18 mouse cellular contexts compared by ENCODE assay signal in genomic region chr19:24058021-24058420, GRCm38 (mm10). TPM values are rescaled to one million over a fixed set of nuclear protein-coding genes. Genes with fewer than 3 reads are reported as not detected.
DNase-seq lines count a peak whose midpoint lies in the region; ATAC-seq lines count a peak whose summit lies in the region.
"Had no signal": no experiment of that assay in that cellular context is flagged by ENCODE, and none has a peak within 500 bp of the region (broad histone marks: within the 10 kb centered on the region; RNA-seq: fewer than 3 reads in every experiment).

No protein-coding gene starts in this region.

- H3K4me1 ChIP-seq in lung, embryonic 15.5 days: peaks cover 26% of the 10 kb centered on the region
- H3K4me1 ChIP-seq in heart, embryonic 16.5 days (ENCODE audit: control insufficient read depth, insufficient read depth, low read length): peaks cover 27% of the 10 kb centered on the region
- H3K4me1 ChIP-seq: forebrain, embryonic 12.5 days; hindbrain, embryonic 12.5 days; neural tube, embryonic 12.5 days had no signal

- no peaks in the 10 kb centered on the region for H3K9me3 ChIP-seq in lung, embryonic 15.5 days
- H3K9me3 ChIP-seq in heart, embryonic 16.5 days (replicated peaks; ENCODE audit: control insufficient read depth, low read length): peaks cover 7% of the 10 kb centered on the region; the same call in 1 of the 2 replicates
- H3K9me3 ChIP-seq: forebrain, embryonic 12.5 days; G1E; hindbrain, embryonic 12.5 days; limb, embryonic 15.5 days; neural tube, embryonic 12.5 days had no signal

- H3K9ac ChIP-seq in lung, embryonic 15.5 days: no peak overlapping the region
- H3K9ac ChIP-seq in heart, embryonic 16.5 days (ENCODE audit: low read length): no peak overlapping the region
- H3K9ac ChIP-seq: forebrain, embryonic 12.5 days; hindbrain, embryonic 12.5 days; limb, embryonic 15.5 days; neural tube, embryonic 12.5 days had no signal

- no peaks in the 10 kb centered on the region for H3K27me3 ChIP-seq in lung, embryonic 15.5 days
- H3K27me3 ChIP-seq in heart, embryonic 16.5 days (ENCODE audit: control insufficient read depth, insufficient read depth, low read length): no peaks in the 10 kb centered on the region
- H3K27me3 ChIP-seq: forebrain, embryonic 12.5 days; hindbrain, embryonic 12.5 days; limb, embryonic 15.5 days; neural tube, embryonic 12.5 days had no signal

- peak; percentile 25; the same call in 1 of the 2 replicates for ATAC-seq in lung, embryonic 15.5 days (ENCODE audit: borderline replicate concordance, extremely low read depth, low FRiP score, low TSS enrichment)
- peak; percentile 74 for ATAC-seq in heart, embryonic 16.5 days (replicated peaks; ENCODE audit: extremely low read depth, insufficient read depth, low FRiP score)
- ATAC-seq: CD4-positive, CD25-positive, alpha-beta regulatory T cell, adult 4 months had no signal

- DNase-seq in cerebellum, postnatal 10 days: peak; percentile 9 to 18
- DNase-seq in cerebellum, adult 11-12 months: no peak
- no peak for DNase-seq in lung, adult 18-20 months
- peak; percentile 35 for DNase-seq in lung, postnatal 10 days
- DNase-seq in thymus, postnatal 25 days: no peak
- DNase-seq in right cerebral cortex, postnatal 25 days: no peak
- DNase-seq: cerebellum, postnatal 25 days; kidney, adult 11 months; kidney, postnatal 25 days; thymus, postnatal 36 days had no signal

- H3K36me3 ChIP-seq in lung, embryonic 15.5 days: no peaks in the 10 kb centered on the region
- no peaks in the 10 kb centered on the region; the same call in 1 of the 2 replicates for H3K36me3 ChIP-seq in heart, embryonic 16.5 days (ENCODE audit: control insufficient read depth, insufficient read depth)
- H3K36me3 ChIP-seq: forebrain, embryonic 12.5 days; G1E; hindbrain, embryonic 12.5 days; limb, embryonic 15.5 days; neural tube, embryonic 12.5 days had no signal

- H3K4me2 ChIP-seq in lung, embryonic 15.5 days: no peak overlapping the region
- H3K4me2 ChIP-seq in heart, embryonic 16.5 days (ENCODE audit: low read depth, low read length): no peak overlapping the region
- H3K4me2 ChIP-seq: forebrain, embryonic 12.5 days; hindbrain, embryonic 12.5 days; limb, embryonic 15.5 days; neural tube, embryonic 12.5 days had no signal

- WGBS in lung, embryonic 15.5 days: 31% methylated on average over 5 of the region's 5 CpGs
- 35% methylated on average over 5 of the region's 5 CpGs for WGBS in heart, embryonic 16.5 days

- H3K27ac ChIP-seq in lung, embryonic 15.5 days: no peak overlapping the region
- peak overlapping the region; percentile 93 for H3K27ac ChIP-seq in heart, embryonic 16.5 days (ENCODE audit: low read length)
- H3K27ac ChIP-seq: forebrain, embryonic 12.5 days; hindbrain, embryonic 12.5 days; limb, embryonic 15.5 days; neural tube, embryonic 12.5 days had no signal

- no peak overlapping the region for H3K4me3 ChIP-seq in lung, embryonic 15.5 days
- H3K4me3 ChIP-seq in heart, embryonic 16.5 days (ENCODE audit: low read length): no peak overlapping the region
- H3K4me3 ChIP-seq: forebrain, embryonic 12.5 days; hindbrain, embryonic 12.5 days; limb, embryonic 15.5 days; neural tube, embryonic 12.5 days had no signal

RNA-seq across cellular contexts. Expression of gene Fam189a2, which starts 27.2 kb away (rescaled TPM):
- 1.4 and 1.5 TPM in 2 replicates for polyA plus RNA-seq in lung, embryonic 15.5 days (2015; fragmentation: Nextera tagmentation; extraction: Ambion mirVana)
- 5.6 and 6.0 TPM in 2 replicates for polyA plus RNA-seq in heart, embryonic 16.5 days (2015; fragmentation: Nextera tagmentation; extraction: Ambion mirVana)
- polyA plus RNA-seq: CD4-positive, CD25-positive, alpha-beta regulatory T cell, adult 4 months; G1E had no signal

Comparison
In these comparisons a context has a peak if more than half of its experiments do, and no peak if none do; other contexts are left out.
1. DNase-seq: peak in cerebellum, postnatal 10 days (2 of 2) and lung, postnatal 10 days (single experiment); none in cerebellum, adult 11-12 months (single experiment), lung, adult 18-20 months (0 of 2), thymus, postnatal 25 days (single experiment) and right cerebral cortex, postnatal 25 days (single experiment).